Mouse (Mus musculus) kidney, adult 2 months (tissue): Measurements from ENCODE around the gene Slc16a13. TPM values are rescaled to one million over a fixed set of nuclear protein-coding genes. Genes with fewer than 3 reads are reported as not detected.
A peak's percentile ranks its signal among the peaks of the same experiment; 100 is the strongest.

ENCODE experiments used
- DNase-seq: peaks from one replicate; pipeline ENCODE4 v3.0.0; 2021
- H3K27ac ChIP-seq: fragments of 200-500 bp; 2 replicates; pipeline ENCODE4 v1.5.1; 2012; ENCODE audit warnings: low read depth, low read length, control low read depth, inconsistent platforms; ENCODE audit not compliant: insufficient read depth
- H3K27me3 ChIP-seq: fragments of 200-500 bp; replicated peaks from 2 replicates; pipeline ENCODE4 v1.6.1; 2012; ENCODE audit warnings: mild to moderate bottlenecking, moderate library complexity, low read length, inconsistent platforms; ENCODE audit not compliant: control insufficient read depth, insufficient read depth
- H3K36me3 ChIP-seq: fragments of 200-500 bp; 2 replicates; pipeline ENCODE4 v1.6.1; 2012; ENCODE audit warnings: mild to moderate bottlenecking, moderate library complexity, low read length, inconsistent platforms; ENCODE audit not compliant: control insufficient read depth, insufficient read depth
- H3K4me1 ChIP-seq: fragments of 200-500 bp; 2 replicates; pipeline ENCODE4 v1.6.1; 2011; ENCODE audit warnings: low read length; ENCODE audit not compliant: control insufficient read depth, insufficient read depth
- H3K4me3 ChIP-seq: fragments of 200-500 bp; 2 replicates; pipeline ENCODE4 v1.5.1; 2011; ENCODE audit warnings: mild to moderate bottlenecking, low read depth, low read length, control low read depth; ENCODE audit not compliant: insufficient read depth
- CTCF ChIP-seq: fragments of 200-500 bp; conservative IDR thresholded peaks from 2 replicates; pipeline ENCODE4 v1.5.1; 2011; ENCODE audit warnings: low read depth, mild to moderate bottlenecking, control low read depth, low read length, moderate library complexity, mixed read lengths; ENCODE audit not compliant: insufficient read depth, insufficient read length
- POLR2A ChIP-seq: fragments of 200-500 bp; IDR thresholded peaks from one replicate; pipeline ENCODE4 v1.6.1; 2011; ENCODE audit warnings: low read depth, low read length, control low read depth
- WGBS: fragments of 180-500 bp; shearing (Covaris S2); methylation state at CpG from one replicate; pipeline ENCODE4 v1.1.7; 2018; 5-methylcytosine and 5-hydroxymethylcytosine counted together
- polyA plus RNA-seq: library from polyadenylated mRNA; depleted of rRNA; stranded (reverse); fragments of >200 nt; gene quantifications from 2 replicates; pipeline ENCODE4 v1.2.3, GENCODE M21; 2012

The Slc16a13 gene
- polyA plus RNA-seq, 1 experiment = 44.0 TPM

- Histone ChIP-seq H3K4me1 (peaks cover 19% of the 10 kb centered on the region), H3K36me3 (no peaks in the 10 kb centered on the region), H3K27me3 (no peaks in the 10 kb centered on the region), H3K4me3 (no peak overlapping the region), H3K27ac (no peak overlapping the region)
- WGBS = 63% methylated on average over 6 of the region's 6 CpGs
- no peak for DNase-seq
- TF ChIP-seq CTCF (no peak), POLR2A (no peak)
Measured at GRCm38 (mm10) chr11:70211972-70212371, 8.9 kb downstream of the Slc16a13 start.

- H3K4me3 ChIP-seq = no peak overlapping the region
- H3K27me3 ChIP-seq = no peaks in the 10 kb centered on the region
- no peak for DNase-seq
- 92% methylated on average over 2 of the region's 2 CpGs for WGBS
- peaks cover 13% of the 10 kb centered on the region for H3K4me1 ChIP-seq
- no peaks in the 10 kb centered on the region for H3K36me3 ChIP-seq
- TF ChIP-seq CTCF (no peak), POLR2A (no peak)
- H3K27ac ChIP-seq = no peak overlapping the region
Measured at GRCm38 (mm10) chr11:70210681-70211080, 10.2 kb downstream of the Slc16a13 start.

- H3K27ac ChIP-seq = peak overlapping the region; percentile 42; the same call in 1 of the 2 replicates
- 64% methylated on average over 5 of the region's 5 CpGs for WGBS
- TF ChIP-seq CTCF (no peak), POLR2A (no peak)
- H3K4me3 ChIP-seq = no peak overlapping the region
- no peaks in the 10 kb centered on the region for H3K27me3 ChIP-seq
- no peaks in the 10 kb centered on the region for H3K36me3 ChIP-seq
- H3K4me1 ChIP-seq = peaks cover 13% of the 10 kb centered on the region
- no peak for DNase-seq
Measured at GRCm38 (mm10) chr11:70208778-70209388, 12.0 kb downstream of the Slc16a13 start.

GRCm38 (mm10) chr11:70207283-70207682, 13.6 kb downstream of the Slc16a13 start:
- Histone ChIP-seq H3K4me1 (peaks cover 1% of the 10 kb centered on the region; the same call in 1 of the 2 replicates), H3K4me3 (no peak overlapping the region), H3K27ac (no peak overlapping the region), H3K36me3 (no peaks in the 10 kb centered on the region), H3K27me3 (no peaks in the 10 kb centered on the region)
- DNase-seq = no peak
- TF ChIP-seq CTCF (no peak), POLR2A (no peak)
- 62% methylated on average over 7 of the region's 7 CpGs for WGBS

DNA sequence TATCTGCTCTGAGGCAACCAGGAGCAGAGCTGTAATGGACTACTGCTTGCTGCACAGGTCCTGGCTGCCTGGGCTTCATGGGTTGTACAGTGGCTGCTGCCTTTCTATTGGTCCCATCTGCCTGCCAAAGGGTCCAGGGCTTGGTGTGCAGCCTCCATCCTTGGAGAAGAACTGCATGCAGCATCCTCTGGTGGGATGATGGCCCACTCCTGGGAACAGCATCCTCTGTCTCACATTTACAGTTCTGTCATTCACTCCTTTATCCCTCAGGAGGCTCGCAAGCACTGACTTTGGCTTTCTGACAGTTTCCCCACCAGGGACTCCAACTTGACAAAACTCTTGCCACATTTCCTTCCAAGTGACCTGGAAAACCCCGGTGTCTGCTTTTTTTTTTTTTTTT, 14.1 kb downstream of the Slc16a13 start:
- Histone ChIP-seq H3K36me3 (no peaks in the 10 kb centered on the region), H3K27me3 (no peaks in the 10 kb centered on the region), H3K4me1 (no peaks in the 10 kb centered on the region), H3K27ac (no peak overlapping the region), H3K4me3 (no peak overlapping the region)
- WGBS = 55% methylated on average over 2 of the region's 2 CpGs
- no peak for DNase-seq
- TF ChIP-seq CTCF (no peak), POLR2A (no peak)

DNA sequence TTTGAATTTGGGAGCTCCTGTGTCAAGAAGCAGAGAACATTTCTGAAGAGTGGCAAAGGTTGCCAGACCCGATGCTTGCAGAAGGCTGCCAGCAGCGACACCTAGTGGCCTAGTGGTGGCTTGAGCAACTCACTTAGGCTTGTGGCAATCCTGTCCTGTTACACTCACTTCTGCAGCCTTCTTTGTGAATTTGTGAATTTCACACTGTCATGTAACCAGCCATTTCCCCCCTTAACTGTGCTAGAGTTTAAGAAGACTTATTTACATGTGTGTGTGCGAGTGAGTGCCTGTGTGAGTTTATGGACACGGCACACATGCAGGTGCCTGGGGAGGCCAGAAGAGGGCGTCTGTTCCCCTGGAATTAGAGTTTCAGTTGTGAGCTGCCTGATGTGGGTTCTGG, 19.2 kb downstream of the Slc16a13 start:
- Histone ChIP-seq H3K27me3 (no peaks in the 10 kb centered on the region), H3K4me1 (0 out of 2 replicates have a peak, but pooled peaks cover 2% of the 10 kb centered on the region), H3K27ac (no peak overlapping the region), H3K4me3 (no peak overlapping the region), H3K36me3 (no peaks in the 10 kb centered on the region)
- peak; percentile 90 for TF ChIP-seq CTCF
- TF ChIP-seq POLR2A = no peak
- 44% methylated on average over 5 of the region's 5 CpGs for WGBS
- peak; percentile 93 for DNase-seq

DNA sequence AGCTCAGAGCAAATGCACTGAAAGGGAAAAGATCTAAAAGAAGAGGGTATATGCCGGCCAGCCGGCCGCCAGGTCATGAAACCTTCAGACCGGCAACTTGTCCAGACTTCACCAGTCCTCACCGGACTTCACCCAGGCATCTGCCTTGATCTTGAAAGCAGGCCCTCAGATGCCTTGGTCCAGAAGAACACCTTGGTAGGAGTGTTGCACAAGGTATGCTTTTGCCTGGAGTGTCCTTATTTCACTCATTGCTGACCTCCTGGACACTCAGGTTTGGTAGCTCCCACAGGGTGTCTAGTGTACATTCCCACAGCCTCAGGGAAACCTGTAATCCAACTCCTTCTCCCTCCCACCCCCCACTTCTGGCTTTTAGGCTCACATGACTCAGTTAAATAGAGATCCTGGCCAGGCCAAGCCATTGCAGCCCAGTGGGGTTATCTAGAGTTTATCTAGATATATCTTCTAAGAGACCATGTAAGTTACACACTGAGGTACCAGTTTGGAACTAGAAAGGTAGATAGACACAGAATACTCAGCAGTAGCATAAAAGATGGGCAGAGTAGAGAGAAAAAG, 20.7 kb downstream of the Slc16a13 start:
- H3K27ac ChIP-seq = peak overlapping the region; percentile 54; the same call in 1 of the 2 replicates
- no peaks in the 10 kb centered on the region for H3K27me3 ChIP-seq
- 54% methylated on average over 5 of the region's 5 CpGs for WGBS
- DNase-seq = peak; percentile 38
- no peak overlapping the region for H3K4me3 ChIP-seq
- 0 out of 2 replicates have a peak, but pooled peaks cover 2% of the 10 kb centered on the region for H3K4me1 ChIP-seq
- TF ChIP-seq CTCF = no peak
- no peak for TF ChIP-seq POLR2A
- H3K36me3 ChIP-seq = no peaks in the 10 kb centered on the region
